Mouse (Mus musculus): ENCODE data around the gene Pex5. TPM values are rescaled to one million over a fixed set of nuclear protein-coding genes. Genes with fewer than 3 reads are reported as not detected.

Gene Pex5
- 46.1 TPM for polyA plus RNA-seq (2015; fragmentation: Illumina TruSeq; extraction: RNeasy Lipid Tissue Mini Kit (QIAGEN cat#74804); ENCODE audit: low read depth, low replicate concordance)

GRCm38 (mm10) chr6:124414927-124415325, at the start of gene Pex5:
Gene Pex5 (minus strand): TSS chr6:124415067.

Other genes with a start within 250 kb of the Pex5 start
- not detected for gene Vmn2r27, start 183.2 kb downstream of the Pex5 start, polyA plus RNA-seq (2015; fragmentation: Illumina TruSeq; extraction: RNeasy Lipid Tissue Mini Kit (QIAGEN cat#74804); ENCODE audit: low read depth, low replicate concordance)
- 0.68 TPM for gene Cd163, start 110.4 kb downstream of the Pex5 start, polyA plus RNA-seq (2015; fragmentation: Illumina TruSeq; extraction: RNeasy Lipid Tissue Mini Kit (QIAGEN cat#74804); ENCODE audit: low read depth, low replicate concordance)
- gene Clstn3, start 49.7 kb upstream of the Pex5 start, polyA plus RNA-seq (2015; fragmentation: Illumina TruSeq; extraction: RNeasy Lipid Tissue Mini Kit (QIAGEN cat#74804); ENCODE audit: low read depth, low replicate concordance), result 222 TPM
- gene C1rl, start 78.0 kb upstream of the Pex5 start, polyA plus RNA-seq (2015; fragmentation: Illumina TruSeq; extraction: RNeasy Lipid Tissue Mini Kit (QIAGEN cat#74804); ENCODE audit: low read depth, low replicate concordance), result 0.61 TPM
- gene C1ra, start 97.3 kb upstream of the Pex5 start, polyA plus RNA-seq (2015; fragmentation: Illumina TruSeq; extraction: RNeasy Lipid Tissue Mini Kit (QIAGEN cat#74804); ENCODE audit: low read depth, low replicate concordance), result 2.5 TPM
- 2.0 TPM for gene C1s1, start 127.3 kb upstream of the Pex5 start, polyA plus RNA-seq (2015; fragmentation: Illumina TruSeq; extraction: RNeasy Lipid Tissue Mini Kit (QIAGEN cat#74804); ENCODE audit: low read depth, low replicate concordance)
- not detected for gene C1rb, start 155.2 kb upstream of the Pex5 start, polyA plus RNA-seq (2015; fragmentation: Illumina TruSeq; extraction: RNeasy Lipid Tissue Mini Kit (QIAGEN cat#74804); ENCODE audit: low read depth, low replicate concordance)
- 0.16 TPM for gene C1s2, start 221.0 kb upstream of the Pex5 start, polyA plus RNA-seq (2015; fragmentation: Illumina TruSeq; extraction: RNeasy Lipid Tissue Mini Kit (QIAGEN cat#74804); ENCODE audit: low read depth, low replicate concordance)
- 21.0 TPM for gene Lpcat3, start 248.0 kb upstream of the Pex5 start, polyA plus RNA-seq (2015; fragmentation: Illumina TruSeq; extraction: RNeasy Lipid Tissue Mini Kit (QIAGEN cat#74804); ENCODE audit: low read depth, low replicate concordance)